Mouse (Mus musculus): ENCODE results near the gene H1f0.

- TF ChIP-seq CTCF (conservative IDR thresholded peaks at IDR 0.05; ENCODE audit: insufficient read depth, insufficient read length, low read depth, low read length) (no peak), POLR2A (IDR thresholded peaks at IDR 0.05; ENCODE audit: low read depth, low read length) (no peak)
These were observed 2.5 kb upstream of the H1f0 start for GRCm38 (mm10) chr15:79025687-79026308.

Measured in kidney, adult 2 months (tissue).